Mouse (Mus musculus): Measurements from ENCODE around the gene Plpp4.

- TF ChIP-seq CTCF (IDR thresholded peaks at IDR 0.05; ENCODE audit: borderline replicate concordance, control insufficient read depth, extremely low read depth, insufficient read depth, low read length, poor library complexity) = no peak
- TF ChIP-seq POLR2A (IDR thresholded peaks at IDR 0.05; ENCODE audit: control insufficient read depth, extremely low read depth, insufficient read depth, low read length, poor library complexity) = no peak
Observed at GRCm38 (mm10) chr7:129250981-129251380, 5.8 kb upstream of the Plpp4 start.

All from thymus, adult 2 months (tissue).